Mouse (Mus musculus): ENCODE results near the gene Bivm. TPM values are rescaled to one million over a fixed set of nuclear protein-coding genes. Genes with fewer than 3 reads are reported as not detected.
A peak's percentile ranks its signal among the peaks of the same experiment; 100 is the strongest.

Gene Bivm
- 1 to 10 TPM; 6.5 to 8.4 (median 7.0) TPM for total RNA-seq (2022)

DNA sequence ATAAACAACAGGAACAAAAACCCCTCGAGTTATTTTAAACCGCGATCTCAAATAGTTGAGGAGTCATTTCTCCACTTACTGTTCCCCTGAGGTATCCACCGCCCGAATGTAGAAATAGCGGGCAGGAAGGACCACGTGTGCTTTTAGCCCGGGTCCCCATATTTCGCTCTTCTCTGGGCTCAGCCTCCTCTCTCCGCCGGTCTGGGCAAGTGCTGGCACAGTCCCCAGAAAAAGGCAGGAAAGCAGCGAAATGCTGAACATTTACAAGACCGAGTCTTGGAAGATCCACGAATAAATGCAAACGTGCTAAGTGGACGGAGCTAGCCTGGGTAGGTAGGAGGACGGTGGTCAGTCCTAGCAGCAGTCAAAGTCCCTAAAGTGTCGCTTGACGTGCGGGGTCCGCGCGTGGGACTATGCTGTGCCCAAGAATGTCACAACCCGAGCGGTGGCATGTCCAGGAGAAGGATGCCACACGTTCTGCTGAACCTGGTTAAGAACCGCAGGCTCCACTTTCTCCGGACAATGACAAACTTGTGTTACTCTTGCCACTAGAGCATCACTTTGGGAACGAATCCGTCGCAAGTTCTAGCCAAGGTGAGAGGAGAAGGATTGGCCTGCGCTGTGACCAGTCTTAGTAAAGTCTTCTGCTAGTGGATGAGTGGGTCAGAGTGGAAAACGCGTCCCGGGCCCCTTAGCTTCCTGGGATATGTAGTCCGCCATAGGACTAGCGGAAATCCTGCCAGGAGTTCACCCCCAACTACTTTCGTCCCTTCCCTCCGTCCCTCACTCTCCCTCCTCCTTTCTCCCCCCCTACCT lies at the start of gene Bivm, which contains the start of gene Kdelc1:
Bivm (plus strand) TSS at position 719 of the 816 bp plus-strand sequence.
Kdelc1 (minus strand) TSS at position 570 of the 816 bp plus-strand sequence.
- DNase-seq (ENCODE audit: low spot score in 2 of 2), result peak; percentile 82 to 88

- no peak for DNase-seq (ENCODE audit: low spot score in 2 of 2)
Observed at GRCm38 (mm10) chr1:44101448-44102225, 17.1 kb upstream of the Bivm start.

- peak; percentile 83 to 89 for DNase-seq (ENCODE audit: low spot score in 2 of 2)
Observed at GRCm38 (mm10) chr1:44102259-44102717, 16.5 kb upstream of the Bivm start, which contains the start of gene Tex30. TSS of gene Tex30 (minus strand) at chr1:44102441.

GRCm38 (mm10) chr1:44102939-44103338 lies 15.8 kb upstream of the Bivm start:
- DNase-seq (ENCODE audit: low spot score in 2 of 2), result no peak

GRCm38 (mm10) chr1:44117571-44117970 lies 1.2 kb upstream of the Bivm start:
- DNase-seq (ENCODE audit: low spot score in 2 of 2), result no peak

- peak; percentile 52 to 63 for DNase-seq (ENCODE audit: low spot score in 2 of 2)
Observed at GRCm38 (mm10) chr1:44119201-44120073, 680 bp downstream of the Bivm start.

DNA sequence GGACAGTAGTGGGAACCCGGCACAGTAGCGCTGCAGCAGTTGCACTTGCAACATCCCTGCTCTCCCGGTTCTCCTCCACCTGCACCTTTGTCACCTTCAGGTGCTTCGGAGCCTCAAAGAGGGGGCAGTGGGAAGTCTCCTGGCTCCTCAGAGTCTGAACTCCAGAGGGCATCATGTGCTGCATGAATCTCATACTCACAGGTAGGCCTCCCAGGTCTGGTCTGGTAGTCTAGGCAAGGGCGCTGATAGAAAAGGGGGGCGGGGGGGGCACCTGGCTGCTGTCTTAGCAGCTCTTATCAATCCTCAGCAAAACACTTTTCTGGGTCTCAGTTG lies 1.3 kb downstream of the Bivm start:
- no peak for DNase-seq (ENCODE audit: low spot score in 2 of 2)

GRCm38 (mm10) chr1:44122256-44122655 lies 3.5 kb downstream of the Bivm start:
- DNase-seq (ENCODE audit: low spot score in 2 of 2), result no peak

DNA sequence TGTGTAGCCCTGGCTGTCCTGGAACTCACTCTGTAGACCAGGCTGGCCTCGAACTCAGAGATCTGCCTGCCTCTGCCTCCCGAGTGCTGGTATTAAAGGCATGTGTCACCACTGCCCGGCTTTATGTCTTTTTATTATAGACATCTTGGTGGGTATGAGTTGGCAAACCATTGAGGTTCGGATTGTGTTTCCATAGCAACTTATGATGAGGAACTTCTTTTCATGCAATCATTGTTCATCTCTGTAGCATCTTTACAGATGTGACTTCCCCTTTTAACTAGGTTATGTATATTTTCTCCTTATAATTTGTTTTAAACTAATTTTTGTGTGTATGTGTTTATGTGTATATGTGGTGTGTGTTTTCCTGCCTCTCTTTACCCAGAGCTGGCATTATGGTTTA lies 6.8 kb downstream of the Bivm start:
- no peak for DNase-seq (ENCODE audit: low spot score in 2 of 2)

DNA sequence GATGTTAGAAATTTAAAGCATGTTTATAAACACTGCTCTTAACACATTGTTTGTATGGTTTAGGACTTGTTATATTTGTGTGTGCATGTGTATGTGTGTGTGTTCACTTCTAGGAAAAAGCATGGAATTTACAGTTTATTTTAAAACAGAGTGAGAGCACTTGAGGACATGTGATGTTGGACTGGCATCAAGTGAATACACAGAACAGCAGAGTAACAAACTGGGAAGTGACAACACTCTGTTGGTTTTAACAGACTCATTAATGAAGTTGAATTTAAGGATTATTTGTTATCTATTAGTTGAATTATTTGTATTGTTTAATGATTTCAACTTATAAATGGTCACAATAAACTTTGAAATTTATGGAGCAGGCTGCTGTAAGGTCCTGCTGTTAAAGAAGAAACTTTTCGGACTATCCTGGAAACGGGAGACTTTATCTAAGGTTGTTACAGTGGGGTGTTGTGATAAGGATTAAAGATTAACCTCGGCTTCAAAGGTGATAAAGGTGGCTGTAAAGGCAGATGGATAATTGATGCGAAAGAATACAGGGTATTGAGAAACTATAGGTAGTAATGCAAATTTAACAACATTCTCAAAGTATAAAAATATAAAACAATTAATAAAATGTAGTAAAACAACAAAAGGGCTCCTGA lies 11.3 kb downstream of the Bivm start:
- no peak for DNase-seq (ENCODE audit: low spot score in 2 of 2)

DNA sequence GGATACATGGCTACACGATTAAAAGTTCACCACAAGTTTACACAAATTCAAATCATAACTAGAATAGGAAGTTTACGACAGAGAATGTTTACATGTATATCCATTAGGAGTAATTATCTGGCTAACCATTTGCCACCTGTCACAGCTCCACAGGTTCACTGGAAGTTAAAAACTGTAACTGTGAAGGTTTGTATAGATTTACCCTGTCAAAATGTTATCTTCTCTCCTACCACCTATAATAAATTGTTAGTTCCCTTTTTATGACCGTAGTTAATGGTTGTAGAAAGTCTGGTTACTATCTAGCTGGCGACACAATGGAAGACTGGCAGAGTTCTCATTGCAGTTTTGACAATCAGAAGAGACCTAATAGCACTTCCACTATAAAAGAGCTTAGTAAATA lies 21.5 kb downstream of the Bivm start:
- DNase-seq (ENCODE audit: low spot score in 2 of 2), result no peak

DNA sequence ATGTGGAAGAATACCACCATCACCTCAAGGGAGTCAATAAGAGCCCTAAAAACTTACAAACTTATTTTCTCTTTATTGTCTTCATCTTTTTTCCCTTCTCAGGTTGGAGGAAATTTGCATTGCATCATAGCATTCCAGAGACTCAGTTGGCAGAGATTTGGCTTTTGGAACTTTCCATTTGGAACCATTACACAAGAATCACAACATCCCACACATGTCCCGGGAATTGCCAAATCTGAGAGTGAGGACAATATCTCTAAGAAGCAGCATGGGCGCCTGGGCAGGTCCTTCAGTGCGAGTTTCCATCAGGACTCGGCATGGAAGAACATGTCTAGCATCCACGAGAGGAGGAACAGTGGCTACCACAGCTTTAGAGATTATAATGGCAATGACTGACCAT lies 24.0 kb downstream of the Bivm start:
- DNase-seq (ENCODE audit: low spot score in 2 of 2), result no peak

DNA sequence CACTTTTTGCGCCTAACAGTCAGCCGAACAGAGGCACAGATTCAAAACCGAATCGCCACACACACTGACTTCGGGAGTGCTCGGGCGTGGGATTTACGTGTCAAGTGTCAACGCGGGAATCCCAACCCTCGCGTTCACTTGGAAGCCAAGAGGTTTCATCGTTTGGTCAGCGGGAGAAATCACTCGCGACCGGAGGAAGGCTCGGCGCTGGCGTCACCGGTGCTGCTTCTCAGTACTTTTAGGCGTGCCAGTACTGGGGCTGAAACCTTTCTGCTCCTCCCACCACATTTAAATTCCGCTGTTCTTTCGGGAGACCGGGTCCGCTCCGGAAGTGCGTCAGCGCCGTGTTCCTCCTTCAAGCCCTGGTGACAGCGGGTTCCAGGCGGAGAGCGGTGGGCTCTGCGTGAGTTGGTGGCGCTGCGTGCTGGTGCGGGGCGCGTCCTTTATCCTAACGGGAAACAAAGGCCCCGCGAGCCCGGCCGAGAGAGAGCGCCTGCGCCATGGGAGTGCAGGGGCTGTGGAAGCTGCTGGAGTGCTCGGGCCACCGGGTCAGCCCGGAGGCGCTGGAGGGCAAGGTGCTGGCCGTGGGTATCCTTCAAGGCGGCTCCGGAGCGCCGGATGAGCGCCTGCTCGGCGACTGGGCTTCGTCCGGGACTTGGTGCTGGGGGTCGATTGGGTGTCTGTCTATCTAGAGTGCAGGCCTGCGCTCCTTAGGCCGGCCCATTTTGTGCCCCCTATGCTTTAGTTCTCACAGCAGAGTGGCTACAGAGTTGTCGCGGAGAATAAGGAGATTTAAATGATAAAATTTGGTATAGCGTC lies 29.0 kb downstream of the Bivm start, which contains the start of gene Ercc5:
Ercc5 (plus strand) TSS at position 182 of the 819 bp plus-strand sequence.
- peak; percentile 67 to 70 for DNase-seq (ENCODE audit: low spot score in 2 of 2)

- no peak for DNase-seq (ENCODE audit: low spot score in 2 of 2)
Observed at GRCm38 (mm10) chr1:44148706-44149105, 29.9 kb downstream of the Bivm start.

GRCm38 (mm10) chr1:44155287-44155686 lies 36.5 kb downstream of the Bivm start:
- DNase-seq (ENCODE audit: low spot score in 2 of 2), result no peak

- DNase-seq (ENCODE audit: low spot score in 2 of 2), result no peak
Observed at GRCm38 (mm10) chr1:44158317-44158716, 39.6 kb downstream of the Bivm start.

GRCm38 (mm10) chr1:44161818-44162217 lies 43.1 kb downstream of the Bivm start:
- DNase-seq (ENCODE audit: low spot score in 2 of 2), result no peak

DNA sequence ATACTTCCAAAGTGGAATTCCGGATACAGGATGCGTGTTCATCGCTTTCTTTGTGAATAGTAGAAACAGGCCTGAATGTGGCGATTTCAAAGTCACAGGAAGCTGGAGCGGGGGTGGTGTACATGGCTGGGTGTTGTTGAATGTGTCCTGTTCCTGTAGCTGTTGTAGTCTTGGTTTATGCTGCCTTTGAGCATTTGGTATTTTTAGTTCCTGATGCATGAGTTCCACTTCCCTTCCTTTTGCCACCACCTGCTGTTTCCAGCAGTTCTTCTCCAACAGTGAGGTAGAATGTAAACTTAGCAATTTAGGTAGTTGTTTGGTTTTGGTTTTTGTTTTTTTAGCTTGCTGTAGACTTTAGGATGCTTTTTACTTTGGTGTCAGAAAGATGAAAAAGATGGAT lies 43.6 kb downstream of the Bivm start:
- no peak for DNase-seq (ENCODE audit: low spot score in 2 of 2)

GRCm38 (mm10) chr1:44167859-44168383 lies 49.2 kb downstream of the Bivm start:
- no peak for DNase-seq (ENCODE audit: low spot score in 2 of 2)

- no peak for DNase-seq (ENCODE audit: low spot score in 2 of 2)
Observed at GRCm38 (mm10) chr1:44172656-44173055, 53.9 kb downstream of the Bivm start.
